Mouse (Mus musculus): ENCODE data around the gene Adarb1.
A peak's percentile ranks its signal among the peaks of the same experiment; 100 is the strongest.

Adarb1 gene

DNA sequence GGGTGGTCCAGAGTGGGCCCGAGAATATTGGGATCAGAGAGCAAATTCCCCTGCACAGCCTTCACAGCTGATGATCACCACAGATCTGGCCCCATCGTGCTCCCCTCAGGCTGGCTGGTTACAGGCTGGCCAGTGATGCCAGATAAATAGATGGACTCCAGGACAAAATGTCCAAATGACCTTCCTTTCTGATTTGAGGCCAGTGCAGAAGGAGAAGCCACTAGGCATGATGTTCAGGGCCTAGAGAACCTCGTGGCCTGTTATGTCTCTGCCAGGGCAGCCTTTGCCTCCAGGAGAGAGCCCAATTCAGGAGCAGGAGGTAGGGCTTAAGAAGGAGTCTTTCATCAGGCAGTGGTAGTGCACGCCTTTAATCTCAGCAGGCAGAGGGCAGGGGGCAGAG is 17.3 kb upstream of the Adarb1 start:
- DNase-seq (ENCODE audit: low spot score in 2 of 2): no peak

GRCm38 (mm10) chr10:77434457-77435151 is 16.5 kb upstream of the Adarb1 start:
- DNase-seq (ENCODE audit: low spot score in 2 of 2): peak in 1 of 2 experiments; percentile 36

DNA sequence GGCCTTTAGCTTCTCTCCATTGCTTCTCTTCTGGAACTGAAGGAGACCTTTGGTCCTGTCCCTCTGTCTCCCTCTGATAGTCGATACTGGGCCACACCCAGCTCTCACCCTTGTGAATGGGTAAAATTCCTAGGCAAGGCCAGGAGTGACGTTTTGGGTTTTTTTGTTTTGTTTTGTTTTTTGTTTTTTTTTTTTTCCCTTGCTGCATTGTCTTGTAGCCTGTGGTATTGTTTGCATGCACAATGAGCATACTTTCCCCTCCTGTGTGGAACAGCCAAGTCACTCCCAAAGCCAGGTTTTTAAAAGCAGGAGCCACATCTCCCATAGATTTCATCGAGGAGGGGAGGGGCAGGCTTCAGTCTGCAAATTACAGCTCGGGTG is 16.0 kb upstream of the Adarb1 start:
- no peak for DNase-seq (ENCODE audit: low spot score in 2 of 2)

- DNase-seq (ENCODE audit: low spot score in 2 of 2): no peak
Measured at GRCm38 (mm10) chr10:77430771-77431170, 12.7 kb upstream of the Adarb1 start.

GRCm38 (mm10) chr10:77429921-77430320 is 11.9 kb upstream of the Adarb1 start:
- no peak for DNase-seq (ENCODE audit: low spot score in 2 of 2)

DNA sequence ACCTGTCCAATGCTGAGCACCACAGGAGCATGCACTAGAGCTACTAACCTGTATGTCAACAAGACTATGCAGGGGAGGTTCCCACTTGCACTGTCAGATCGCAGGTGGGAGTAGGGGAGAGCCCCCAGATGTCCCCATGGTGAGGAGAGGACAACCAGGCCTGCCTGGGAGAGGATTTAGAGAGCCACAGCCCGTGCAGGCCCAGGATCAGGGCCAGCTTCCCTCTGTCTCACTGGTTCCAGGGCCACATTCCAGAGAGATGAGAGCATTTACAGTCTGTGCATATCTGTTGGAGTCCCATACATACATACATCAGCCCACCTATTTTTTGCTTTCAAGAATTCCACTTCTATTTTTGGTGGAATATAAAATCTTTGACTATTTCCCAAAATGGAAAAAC is 9.5 kb upstream of the Adarb1 start:
- no peak for DNase-seq (ENCODE audit: low spot score in 2 of 2)

GRCm38 (mm10) chr10:77420190-77420589 is 2.1 kb upstream of the Adarb1 start:
- DNase-seq (ENCODE audit: low spot score in 2 of 2): no peak

GRCm38 (mm10) chr10:77417240-77418102 is 599 bp downstream of the Adarb1 start:
- DNase-seq (ENCODE audit: low spot score in 2 of 2): peak in 1 of 2 experiments; percentile 30

DNA sequence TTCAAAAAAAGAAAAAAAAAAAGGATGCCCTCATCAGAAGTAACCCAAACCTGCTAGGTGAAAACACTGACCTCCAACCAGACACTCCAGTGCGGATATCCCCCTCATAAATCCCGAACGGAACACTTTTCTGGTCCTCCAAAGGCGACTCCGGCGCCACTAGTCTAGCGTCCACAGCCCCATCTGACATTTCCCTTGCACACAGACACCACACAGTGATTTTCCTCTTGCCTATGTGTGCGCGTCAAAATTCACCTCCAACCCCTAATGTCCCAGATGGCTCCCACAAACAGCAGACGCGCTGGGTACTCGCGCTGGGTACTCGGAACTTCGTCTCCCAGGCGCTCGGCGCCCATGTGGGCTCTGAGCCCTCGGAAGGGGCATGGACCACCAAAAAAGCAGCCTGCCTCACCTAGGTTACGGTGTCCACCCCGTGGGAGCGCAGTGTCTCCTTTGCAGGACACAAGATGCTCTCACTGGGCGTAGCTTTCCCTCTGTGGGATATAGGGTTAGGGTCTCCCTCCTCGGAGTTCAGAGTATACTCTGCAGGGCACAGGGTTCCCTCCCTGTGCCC is 1.3 kb downstream of the Adarb1 start:
- DNase-seq (ENCODE audit: low spot score in 2 of 2): no peak

DNA sequence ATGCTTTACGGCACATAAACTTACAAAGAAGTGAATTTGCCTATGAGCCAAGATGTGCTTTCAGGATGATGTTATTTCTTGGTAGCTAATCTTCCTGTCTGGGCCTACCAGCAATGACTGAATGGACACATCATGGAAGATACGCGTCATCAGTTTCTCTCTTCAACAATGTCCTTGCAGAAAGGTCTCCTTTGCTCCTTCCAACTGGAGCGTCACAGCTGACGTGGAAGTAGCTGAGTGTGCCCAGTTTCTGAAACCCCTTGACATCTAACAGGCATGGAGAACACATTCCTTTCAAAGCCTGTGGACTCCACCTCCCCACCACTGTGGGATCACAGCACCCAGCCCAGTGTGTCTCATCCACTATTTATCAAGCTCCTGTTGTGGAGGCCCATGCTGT is 2.2 kb downstream of the Adarb1 start:
- no peak for DNase-seq (ENCODE audit: low spot score in 2 of 2)

DNA sequence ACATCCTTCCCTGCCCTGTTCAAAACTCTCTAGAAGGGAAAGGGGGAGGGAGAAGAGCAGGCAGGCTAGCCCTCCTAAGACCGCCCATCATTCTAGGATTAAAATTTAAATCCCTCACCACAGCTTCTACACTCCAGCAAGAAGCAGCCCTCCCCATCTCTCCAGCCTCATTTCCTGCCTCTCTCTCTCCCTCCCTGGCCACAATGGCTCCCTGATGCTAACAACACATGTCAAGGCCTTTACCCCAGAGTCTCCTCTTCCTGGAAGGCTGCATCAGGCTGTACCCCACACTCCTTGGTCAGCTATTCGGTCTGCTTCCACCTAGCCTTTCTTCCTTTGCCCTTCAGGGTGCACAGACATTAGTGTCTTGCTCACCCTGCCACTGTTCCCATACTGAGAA is 4.3 kb downstream of the Adarb1 start:
- DNase-seq (ENCODE audit: low spot score in 2 of 2): no peak

GRCm38 (mm10) chr10:77409154-77409553 is 8.9 kb downstream of the Adarb1 start:
- no peak for DNase-seq (ENCODE audit: low spot score in 2 of 2)

DNA sequence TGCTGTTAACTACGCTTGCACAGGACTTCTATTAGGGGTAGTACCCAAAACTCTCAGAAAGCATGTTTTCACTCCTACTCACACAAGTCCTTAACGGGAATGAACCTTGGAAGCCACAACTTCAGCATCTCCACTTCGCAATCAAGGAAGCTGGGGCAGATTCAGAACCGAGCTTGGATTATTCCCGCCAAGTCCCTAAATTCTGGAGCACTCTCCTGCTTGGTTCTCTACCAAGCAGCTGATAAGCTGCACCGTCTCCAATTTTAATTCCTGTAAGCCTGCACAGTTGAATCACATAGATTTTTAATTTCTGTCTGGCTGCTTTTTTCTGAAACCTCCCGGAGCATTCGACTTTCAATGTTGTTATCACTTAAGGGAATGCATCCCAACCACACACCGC is 9.8 kb downstream of the Adarb1 start:
- DNase-seq (ENCODE audit: low spot score in 2 of 2): no peak

DNA sequence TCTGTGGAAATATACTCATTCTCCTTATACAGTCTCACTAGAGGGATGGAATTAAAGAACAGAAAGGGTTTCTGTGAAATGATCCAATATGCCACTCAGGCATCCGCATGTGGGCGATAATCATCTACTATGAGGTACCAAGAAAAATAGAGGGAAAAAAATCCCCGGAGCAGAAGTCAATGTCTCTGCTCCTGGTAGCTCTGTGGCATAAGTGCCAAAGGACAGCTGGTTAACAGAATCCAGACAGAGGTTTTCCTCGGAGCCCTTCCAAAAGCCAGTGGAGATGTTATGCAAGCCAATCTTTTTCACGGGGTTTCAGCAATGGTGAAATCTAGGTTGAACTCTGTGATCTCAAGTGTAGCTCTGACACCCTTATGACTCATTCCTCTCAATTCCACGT is 11.6 kb downstream of the Adarb1 start:
- DNase-seq (ENCODE audit: low spot score in 2 of 2): peak in 1 of 2 experiments; percentile 9

GRCm38 (mm10) chr10:77402463-77402862 is 15.6 kb downstream of the Adarb1 start:
- DNase-seq (ENCODE audit: low spot score in 2 of 2): no peak

- DNase-seq (ENCODE audit: low spot score in 2 of 2): no peak
Measured at GRCm38 (mm10) chr10:77401039-77401438, 17.0 kb downstream of the Adarb1 start.

GRCm38 (mm10) chr10:77399938-77400337 is 18.1 kb downstream of the Adarb1 start:
- no peak for DNase-seq (ENCODE audit: low spot score in 2 of 2)

DNA sequence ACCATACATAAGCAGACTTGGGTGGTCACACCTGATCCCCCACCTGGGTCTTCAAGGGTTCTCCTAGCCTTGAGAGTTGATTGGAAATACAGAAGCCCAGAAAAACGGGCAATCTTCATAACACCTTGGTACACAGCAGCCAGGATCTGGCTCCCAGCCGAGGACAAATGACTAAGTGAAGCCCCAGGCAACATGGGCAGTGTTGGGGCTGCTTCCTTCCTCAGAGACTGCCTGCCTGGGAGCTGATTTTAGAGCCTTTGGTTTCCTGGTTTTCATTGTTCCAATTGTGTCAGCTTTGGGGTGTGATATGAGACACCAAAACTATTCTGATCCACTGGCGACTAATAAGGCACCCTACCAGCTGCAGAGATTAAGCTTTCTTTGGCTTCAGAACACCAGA is 20.0 kb downstream of the Adarb1 start:
- DNase-seq (ENCODE audit: low spot score in 2 of 2): no peak

GRCm38 (mm10) chr10:77397056-77397642 is 20.9 kb downstream of the Adarb1 start:
- no peak for DNase-seq (ENCODE audit: low spot score in 2 of 2)

GRCm38 (mm10) chr10:77396015-77396414 is 22.1 kb downstream of the Adarb1 start:
- DNase-seq (ENCODE audit: low spot score in 2 of 2): no peak

- no peak for DNase-seq (ENCODE audit: low spot score in 2 of 2)
Measured at GRCm38 (mm10) chr10:77391072-77391471, 27.0 kb downstream of the Adarb1 start.

GRCm38 (mm10) chr10:77387558-77387957 is 30.5 kb downstream of the Adarb1 start:
- DNase-seq (ENCODE audit: low spot score in 2 of 2): no peak

All from urinary bladder, adult 18-20 months (tissue).